Mouse (Mus musculus) embryonic fibroblast, embryonic 13.5 days (primary cell): ENCODE data around the gene Olfr545.

Experiments used
- CTCF ChIP-seq: IDR thresholded peaks from 2 replicates; pipeline ENCODE4 v1.5.1; 2011; ENCODE audit warnings: mild to moderate bottlenecking, control low read depth, low read length, moderate library complexity, borderline replicate concordance; ENCODE audit not compliant: insufficient read depth
- POLR2A ChIP-seq: IDR thresholded peaks from 2 replicates; pipeline ENCODE4 v1.6.1; 2011; ENCODE audit warnings: low read depth, mild to moderate bottlenecking, control low read depth, low read length, moderate library complexity

DNA sequence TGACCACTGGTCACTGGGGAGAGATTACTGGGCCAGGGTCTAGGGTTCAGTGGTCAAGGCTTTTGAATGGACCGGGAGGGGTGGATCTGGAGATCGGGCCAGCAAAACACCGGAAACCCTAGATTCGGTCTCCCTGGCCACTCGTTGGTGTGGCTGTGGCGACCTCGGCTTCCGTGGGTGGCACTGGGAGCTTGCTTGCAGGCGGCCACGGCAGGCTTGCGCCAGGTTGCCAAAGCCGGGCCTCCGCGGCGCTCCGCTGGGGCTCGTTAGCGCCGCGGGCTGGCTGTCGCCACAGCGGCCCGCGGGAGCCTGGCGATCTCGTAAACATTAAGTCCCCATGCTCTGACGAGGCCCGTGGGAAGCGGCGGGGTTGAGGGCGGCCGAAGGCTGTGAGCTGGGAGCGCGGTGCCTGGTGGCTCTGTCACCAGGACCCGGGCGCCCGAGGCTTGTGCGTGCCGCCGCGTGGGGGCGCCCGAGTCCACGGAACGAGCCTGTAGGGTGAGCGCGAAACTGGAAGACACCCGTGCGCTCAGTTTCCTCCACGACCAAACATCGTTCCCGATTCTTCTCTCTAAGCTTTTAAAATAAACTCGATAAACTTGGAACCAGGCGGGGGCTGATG is 13.6 kb upstream of the Olfr545 start:
- TF ChIP-seq POLR2A (no peak), CTCF (peak; percentile 75)
